Comparison of ENCODE assay signal across 22 mouse cellular contexts in the genomic region with DNA sequence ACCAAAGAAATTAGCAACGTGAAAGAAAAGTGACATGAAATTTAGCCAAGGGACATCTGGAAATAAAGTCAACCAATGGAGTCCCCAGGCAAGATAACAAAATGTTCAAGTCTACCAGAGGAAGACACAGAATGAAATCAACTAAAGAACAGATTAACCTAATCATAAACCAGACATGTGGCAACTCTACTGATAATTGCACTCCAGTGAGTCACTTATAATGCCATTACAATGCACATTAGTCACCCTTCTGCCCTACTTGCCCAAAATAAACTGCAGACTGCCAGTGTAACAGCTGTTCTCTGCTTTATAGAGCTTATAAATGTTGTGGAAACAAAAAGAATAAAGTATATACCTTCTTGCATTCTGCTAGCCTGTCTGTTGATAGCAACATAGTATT.
DNase-seq lines count a peak whose midpoint lies in the region; ATAC-seq and TF ChIP-seq lines count a peak whose summit lies in the region.
"Had no signal": no experiment of that assay in that cellular context is flagged by ENCODE, and none has a peak within 500 bp of the region (broad histone marks: within the 10 kb centered on the region; RNA-seq: fewer than 3 reads in every experiment).

No protein-coding gene starts in this region.

- WGBS in neural tube, embryonic 13.5 days, result 46% methylated on average over 1 of the region's 1 CpGs
- WGBS in forebrain, embryonic 10.5 days, result 84% methylated on average over 1 of the region's 1 CpGs

- H3K79me2 ChIP-seq in myocyte (ENCODE audit: control insufficient read depth, insufficient read depth), result no peaks in the 10 kb centered on the region

- TF ChIP-seq POLR2A in myocyte (IDR thresholded peaks at IDR 0.05; ENCODE audit: insufficient read length, low read depth), result no peak

- H3K9ac ChIP-seq in neural tube, embryonic 13.5 days, result no peak overlapping the region
- H3K9ac ChIP-seq: embryonic facial prominence, embryonic 15.5 days; forebrain, embryonic 15.5 days; heart, embryonic 15.5 days; hindbrain, embryonic 15.5 days had no signal

- no peak overlapping the region for H3K4me3 ChIP-seq in neural tube, embryonic 13.5 days
- H3K4me3 ChIP-seq in myocyte, result no peak overlapping the region
- no peak overlapping the region for H3K4me3 ChIP-seq in forebrain, embryonic 10.5 days
- H3K4me3 ChIP-seq: embryonic facial prominence, embryonic 15.5 days; erythroblast, embryonic 14.5 days; forebrain, embryonic 15.5 days; heart, adult 2 months; heart, embryonic 15.5 days; hindbrain, embryonic 15.5 days had no signal

- no peaks in the 10 kb centered on the region for H3K4me1 ChIP-seq in neural tube, embryonic 13.5 days (replicated peaks)
- no peaks in the 10 kb centered on the region for H3K4me1 ChIP-seq in forebrain, embryonic 10.5 days
- H3K4me1 ChIP-seq: embryonic facial prominence, embryonic 15.5 days; forebrain, embryonic 15.5 days; heart, embryonic 15.5 days; hindbrain, embryonic 15.5 days had no signal

- H3K4me2 ChIP-seq in neural tube, embryonic 13.5 days, result no peak overlapping the region
- peak overlapping the region; percentile 43 for H3K4me2 ChIP-seq in myocyte (ENCODE audit: low read depth)
- H3K4me2 ChIP-seq: embryonic facial prominence, embryonic 15.5 days; forebrain, embryonic 15.5 days; heart, embryonic 11.5 days; heart, embryonic 15.5 days; hindbrain, embryonic 15.5 days had no signal

- no peaks in the 10 kb centered on the region for H3K36me3 ChIP-seq in neural tube, embryonic 13.5 days
- no peaks in the 10 kb centered on the region for H3K36me3 ChIP-seq in myocyte (ENCODE audit: control insufficient read depth, insufficient read depth)
- no peaks in the 10 kb centered on the region for H3K36me3 ChIP-seq in forebrain, embryonic 10.5 days (replicated peaks)
- H3K36me3 ChIP-seq: embryonic facial prominence, embryonic 15.5 days; forebrain, embryonic 15.5 days; G1E; heart, embryonic 15.5 days; hindbrain, embryonic 15.5 days had no signal

- DNase-seq in layer of hippocampus, adult 9-11 months, result peak; percentile 6
- DNase-seq in layer of hippocampus, adult 11-12 months (ENCODE audit: low spot score), result no peak
- no peak for DNase-seq in neural tube, embryonic 10.5 days (ENCODE audit: extremely low spot score, low spot score)
- peak; percentile 2 for DNase-seq in retina, postnatal 7 days (ENCODE audit: low read depth, low spot score)
- no peak for DNase-seq in gastrocnemius, postnatal 25 days
- DNase-seq in forebrain, embryonic 10.5 days (ENCODE audit: extremely low spot score, low spot score), result no peak
- DNase-seq: adrenal gland, postnatal 14 days; cerebellum, adult 2 months; cerebellum, postnatal 10 days; embryo, embryonic 11 days; heart, adult 2 months; heart, postnatal 14 days had no signal

- peak; percentile 61 for ATAC-seq in neural tube, embryonic 13.5 days (ENCODE audit: low read depth)
- ATAC-seq: CD4-positive, CD25-positive, alpha-beta regulatory T cell, adult 4 months; forebrain, embryonic 15.5 days had no signal

- H3ac ChIP-seq in myocyte (ENCODE audit: control insufficient read depth, insufficient read length), result no peak overlapping the region

- H3K27ac ChIP-seq in neural tube, embryonic 13.5 days (replicated peaks), result no peak overlapping the region
- no peak overlapping the region for H3K27ac ChIP-seq in forebrain, embryonic 10.5 days
- H3K27ac ChIP-seq: embryonic facial prominence, embryonic 15.5 days; forebrain, embryonic 15.5 days; heart, adult 2 months; heart, embryonic 15.5 days; hindbrain, embryonic 15.5 days had no signal

- H3K27me3 ChIP-seq in neural tube, embryonic 13.5 days, result no peaks in the 10 kb centered on the region
- H3K27me3 ChIP-seq in myocyte (ENCODE audit: control insufficient read depth, insufficient read depth, insufficient read length), result no peaks in the 10 kb centered on the region
- H3K27me3 ChIP-seq in forebrain, embryonic 10.5 days (ENCODE audit: poor library complexity, severe bottlenecking), result no peaks in the 10 kb centered on the region
- H3K27me3 ChIP-seq: embryonic facial prominence, embryonic 15.5 days; forebrain, embryonic 15.5 days; heart, embryonic 15.5 days; hindbrain, embryonic 15.5 days had no signal

- no peaks in the 10 kb centered on the region for H3K9me3 ChIP-seq in neural tube, embryonic 13.5 days
- H3K9me3 ChIP-seq in forebrain, embryonic 10.5 days, result no peaks in the 10 kb centered on the region
- H3K9me3 ChIP-seq: embryonic facial prominence, embryonic 15.5 days; forebrain, embryonic 15.5 days; G1E; heart, embryonic 15.5 days; hindbrain, embryonic 15.5 days had no signal

TF ChIP-seq in myocyte, 11 proteins besides CTCF, POLR2A, EP300 and RAD21:
- TF ChIP-seq CEBPB (IDR thresholded peaks at IDR 0.05; ENCODE audit: insufficient read depth, poor library complexity, severe bottlenecking) (peak; percentile 62), TCF3 (IDR thresholded peaks at IDR 0.05; ENCODE audit: insufficient read length, low read depth) (no peak), TCF12 (IDR thresholded peaks at IDR 0.05; ENCODE audit: insufficient read depth, poor library complexity, severe bottlenecking) (peak; percentile 34), E2F4 (IDR thresholded peaks at IDR 0.05; ENCODE audit: insufficient read depth) (no peak), USF1 (IDR thresholded peaks at IDR 0.05; ENCODE audit: low read depth) (no peak), MAX (IDR thresholded peaks at IDR 0.05; ENCODE audit: low read depth) (no peak), MYOD1 (IDR thresholded peaks at IDR 0.05; ENCODE audit: control insufficient read depth in 1 of 3, insufficient read length in 2 of 3, low read depth in 2 of 3) (peak in 2 of 3 experiments; percentile 51 to 71), MYOG (IDR thresholded peaks at IDR 0.05; ENCODE audit: control insufficient read depth in 1 of 3, insufficient read depth in 1 of 3, insufficient read length in 2 of 3, low read depth in 2 of 3) (peak in 1 of 3 experiments; percentile 88)

Comparison
In these comparisons a context has a peak if more than half of its experiments do, and no peak if none do; other contexts are left out.
1. DNase-seq: peak in layer of hippocampus, adult 9-11 months (single experiment) and retina, postnatal 7 days (single experiment); none in layer of hippocampus, adult 11-12 months (single experiment), neural tube, embryonic 10.5 days (single experiment), gastrocnemius, postnatal 25 days (single experiment) and forebrain, embryonic 10.5 days (single experiment).